In the genomic region with DNA sequence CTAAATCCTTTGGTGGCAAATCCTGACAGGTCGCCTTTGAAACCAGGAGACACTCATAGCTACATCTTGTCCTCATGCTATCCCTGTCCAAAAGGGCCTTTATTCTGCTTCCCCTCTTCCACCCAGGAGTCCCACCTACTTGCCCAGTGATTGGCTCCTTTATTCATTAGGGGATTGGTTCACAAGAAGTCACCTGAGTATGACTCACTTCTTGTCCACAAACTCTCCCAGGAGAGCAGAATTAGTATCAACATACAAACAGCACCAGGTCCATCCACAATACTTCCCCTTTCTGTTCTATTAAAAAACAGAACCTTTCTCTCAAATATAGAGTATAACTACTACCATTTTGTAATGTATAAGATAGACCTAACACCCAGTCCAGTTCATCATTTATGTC, we compare ENCODE assay signal across 12 mouse cellular contexts. TPM values are rescaled to one million over a fixed set of nuclear protein-coding genes. Genes with fewer than 3 reads are reported as not detected.
"Had no signal": no experiment of that assay in that cellular context is flagged by ENCODE, and none has a peak within 500 bp of the region (broad histone marks: within the 10 kb centered on the region; RNA-seq: fewer than 3 reads in every experiment).

No protein-coding gene starts in this region.

RNA-seq across cellular contexts. Expression of gene Scgb1a1, which starts 52.6 kb away (rescaled TPM):
- total RNA-seq: megakaryocyte-erythroid progenitor cell, adult 5-6 weeks had no signal
- polyA plus RNA-seq: liver, embryonic 16.5 days; lung, embryonic 14.5 days; midbrain, embryonic 10.5 days; midbrain, embryonic 12.5 days; midbrain, embryonic 14.5 days; midbrain, embryonic 16.5 days; myocyte; neural tube, embryonic 11.5 days; neural tube, embryonic 13.5 days; neural tube, embryonic 15.5 days; stomach, embryonic 14.5 days had no signal
